Mouse (Mus musculus) neural tube, embryonic 12.5 days (tissue): ENCODE results near the gene Trak1. TPM values are rescaled to one million over a fixed set of nuclear protein-coding genes. Genes with fewer than 3 reads are reported as not detected.
A peak's percentile ranks its signal among the peaks of the same experiment; 100 is the strongest.

Experiments
- ATAC-seq: fragments of 200-750 bp; cut with Nextera tagmentation; 2 replicates; pipeline ENCODE4 v1.8.0; 2017; ENCODE audit warnings: low read depth, mild to moderate bottlenecking, moderate TSS enrichment, moderate library complexity; ENCODE audit not compliant: low FRiP score
- H3K27ac ChIP-seq: fragments of 300-500 bp; sonication (generic); 2 replicates; pipeline ENCODE4 v1.5.1; 2016
- H3K27me3 ChIP-seq: fragments of 300-500 bp; sonication (generic); replicated peaks from 2 replicates; pipeline ENCODE4 v1.6.1; 2016; ENCODE audit warnings: mild to moderate bottlenecking
- H3K36me3 ChIP-seq: fragments of 300-500 bp; sonication (generic); 2 replicates; pipeline ENCODE4 v1.6.1; 2016; ENCODE audit warnings: mild to moderate bottlenecking
- H3K4me1 ChIP-seq: fragments of 300-500 bp; sonication (generic); 2 replicates; pipeline ENCODE4 v1.6.1; 2016
- H3K4me2 ChIP-seq: fragments of 300-500 bp; sonication (generic); replicated peaks from 2 replicates; pipeline ENCODE4 v1.6.1; 2016; ENCODE audit warnings: mild to moderate bottlenecking
- H3K4me3 ChIP-seq: fragments of 300-500 bp; sonication (generic); 2 replicates; pipeline ENCODE4 v1.5.1; 2016
- H3K9ac ChIP-seq: fragments of 300-500 bp; sonication (generic); 2 replicates; pipeline ENCODE4 v1.6.1; 2016; ENCODE audit warnings: mild to moderate bottlenecking
- H3K9me3 ChIP-seq: fragments of 300-500 bp; sonication (generic); 2 replicates; pipeline ENCODE4 v1.6.1; 2016; ENCODE audit warnings: mild to moderate bottlenecking
- WGBS: fragments of 180-500 bp; shearing (Covaris S2); methylation state at CpG from one replicate; pipeline ENCODE4 v1.1.7; 2016; 5-methylcytosine and 5-hydroxymethylcytosine counted together
- polyA plus RNA-seq: library from polyadenylated mRNA; unstranded; fragments of >200 nt; fragmentation: Nextera tagmentation; extraction: Ambion mirVana; gene quantifications from 2 replicates; pipeline ENCODE4 v1.2.1, GENCODE M21; 2016

The Trak1 gene
- polyA plus RNA-seq, 1 experiment from 2014 or later = 41.7 TPM

DNA sequence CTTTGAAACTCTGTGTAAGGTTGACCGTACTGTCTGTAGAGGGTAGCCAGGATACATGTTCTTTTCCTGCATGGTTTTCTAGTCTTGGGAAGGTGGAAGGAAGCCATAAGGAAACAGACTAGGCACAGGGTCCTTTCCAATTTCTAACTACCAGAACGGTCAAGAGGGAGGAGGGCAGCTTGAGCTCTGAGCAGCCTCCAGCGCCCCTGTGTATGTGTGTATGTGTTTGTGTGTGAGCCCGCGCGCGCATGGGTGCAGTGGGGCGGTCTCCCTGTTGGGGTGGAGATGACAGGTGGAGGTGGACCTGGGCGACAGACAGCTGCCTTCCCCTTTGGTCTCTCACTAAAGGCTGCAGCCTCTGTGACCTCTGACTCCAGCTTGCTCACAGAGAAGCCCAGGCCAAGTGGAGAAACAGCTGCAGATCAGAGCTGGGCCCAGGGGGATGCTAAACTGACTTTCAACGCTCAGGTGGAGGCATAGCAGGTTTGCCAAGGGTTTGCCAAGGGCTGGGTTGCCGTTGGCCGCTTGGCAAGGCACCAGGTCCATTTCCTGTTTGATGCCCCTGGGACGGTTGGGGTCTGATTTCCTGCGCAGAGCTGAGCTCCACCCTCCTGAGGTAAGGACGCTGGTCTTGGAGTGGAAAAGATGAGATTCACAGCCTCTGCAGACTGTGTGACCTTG, 1.2 kb downstream of the Trak1 start:
- Histone ChIP-seq H3K4me1 (peaks cover 54% of the 10 kb centered on the region), H3K9me3 (no peaks in the 10 kb centered on the region), H3K9ac (peak overlapping the region; percentile 95), H3K27ac (no peak overlapping the region), H3K36me3 (no peaks in the 10 kb centered on the region), H3K4me3 (peak overlapping the region; percentile 91), H3K27me3 (no peaks in the 10 kb centered on the region), H3K4me2 (peak overlapping the region; percentile 90)
- no peak for ATAC-seq
- 23% methylated on average over 15 of the region's 15 CpGs for WGBS

DNA sequence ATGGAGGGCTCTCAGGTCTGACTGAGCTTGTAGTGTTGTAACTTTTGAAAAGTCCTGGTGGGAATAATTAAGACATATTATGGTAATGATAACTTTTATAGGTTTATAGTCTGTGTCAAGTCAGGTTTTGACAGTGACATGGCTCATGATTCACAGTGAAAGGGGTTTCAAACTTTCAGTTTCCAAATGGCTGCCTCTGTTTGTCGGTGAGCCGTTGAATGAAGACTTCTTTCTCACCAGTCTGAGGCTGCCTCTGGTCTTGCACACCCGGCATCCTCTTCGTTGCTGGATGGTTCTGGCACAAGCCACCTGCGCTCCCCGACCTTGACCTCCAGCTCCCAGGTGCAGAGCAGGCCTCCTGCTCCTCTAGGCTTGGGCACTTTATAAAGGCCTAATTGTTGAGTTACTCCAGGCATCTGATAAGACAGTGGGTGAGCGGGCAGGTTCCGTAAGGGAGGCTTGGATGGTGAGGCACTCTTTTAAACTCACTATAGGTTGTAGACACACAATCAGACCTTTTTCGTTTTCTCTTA, 2.0 kb downstream of the Trak1 start:
- no peak for ATAC-seq
- WGBS = 51% methylated on average over 9 of the region's 9 CpGs
- Histone ChIP-seq H3K4me1 (peaks cover 61% of the 10 kb centered on the region), H3K27ac (no peak overlapping the region), H3K27me3 (no peaks in the 10 kb centered on the region), H3K36me3 (no peaks in the 10 kb centered on the region), H3K4me3 (peak overlapping the region; percentile 91), H3K9me3 (no peaks in the 10 kb centered on the region), H3K4me2 (peak overlapping the region; percentile 90), H3K9ac (peak overlapping the region; percentile 22; the same call in 1 of the 2 replicates)

DNA sequence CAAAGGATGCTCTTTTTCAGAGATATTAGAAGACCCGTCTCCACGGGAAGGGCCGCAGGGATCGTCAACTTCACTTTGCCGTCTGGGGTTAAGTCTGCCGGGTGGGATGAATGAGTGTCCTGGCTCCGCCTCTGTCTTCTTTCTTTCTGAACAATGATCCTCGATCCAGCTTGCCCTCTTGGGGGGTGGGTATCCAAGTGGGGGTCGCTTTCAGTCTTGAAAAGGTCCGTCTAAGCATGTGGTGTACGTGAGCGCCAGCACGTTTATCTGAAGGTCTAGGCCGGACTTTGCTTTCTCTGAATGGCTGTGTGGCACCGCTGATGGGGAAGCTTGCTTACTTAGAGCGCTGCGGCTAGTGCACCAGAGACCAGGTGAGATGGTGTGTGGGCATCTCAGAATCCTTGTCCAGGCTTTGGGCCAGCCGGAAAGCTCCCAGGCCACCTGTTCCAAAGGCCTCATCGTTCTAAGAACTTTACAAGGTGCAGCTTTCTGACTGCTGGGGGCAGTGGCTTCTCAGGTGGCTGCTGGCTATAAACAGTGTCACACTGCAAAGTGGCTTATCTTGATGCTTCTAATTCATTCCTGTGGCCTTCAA, 2.8 kb downstream of the Trak1 start:
- ATAC-seq = no peak
- no peak overlapping the region for H3K27ac ChIP-seq
- peak overlapping the region; percentile 90 for H3K4me2 ChIP-seq
- no peaks in the 10 kb centered on the region for H3K27me3 ChIP-seq
- H3K9me3 ChIP-seq = no peaks in the 10 kb centered on the region
- H3K4me3 ChIP-seq = peak overlapping the region; percentile 91; the same call in 1 of the 2 replicates
- peak overlapping the region; percentile 22; the same call in 1 of the 2 replicates for H3K9ac ChIP-seq
- 22% methylated on average over 19 of the region's 19 CpGs for WGBS
- peaks cover 65% of the 10 kb centered on the region for H3K4me1 ChIP-seq
- H3K36me3 ChIP-seq = no peaks in the 10 kb centered on the region

DNA sequence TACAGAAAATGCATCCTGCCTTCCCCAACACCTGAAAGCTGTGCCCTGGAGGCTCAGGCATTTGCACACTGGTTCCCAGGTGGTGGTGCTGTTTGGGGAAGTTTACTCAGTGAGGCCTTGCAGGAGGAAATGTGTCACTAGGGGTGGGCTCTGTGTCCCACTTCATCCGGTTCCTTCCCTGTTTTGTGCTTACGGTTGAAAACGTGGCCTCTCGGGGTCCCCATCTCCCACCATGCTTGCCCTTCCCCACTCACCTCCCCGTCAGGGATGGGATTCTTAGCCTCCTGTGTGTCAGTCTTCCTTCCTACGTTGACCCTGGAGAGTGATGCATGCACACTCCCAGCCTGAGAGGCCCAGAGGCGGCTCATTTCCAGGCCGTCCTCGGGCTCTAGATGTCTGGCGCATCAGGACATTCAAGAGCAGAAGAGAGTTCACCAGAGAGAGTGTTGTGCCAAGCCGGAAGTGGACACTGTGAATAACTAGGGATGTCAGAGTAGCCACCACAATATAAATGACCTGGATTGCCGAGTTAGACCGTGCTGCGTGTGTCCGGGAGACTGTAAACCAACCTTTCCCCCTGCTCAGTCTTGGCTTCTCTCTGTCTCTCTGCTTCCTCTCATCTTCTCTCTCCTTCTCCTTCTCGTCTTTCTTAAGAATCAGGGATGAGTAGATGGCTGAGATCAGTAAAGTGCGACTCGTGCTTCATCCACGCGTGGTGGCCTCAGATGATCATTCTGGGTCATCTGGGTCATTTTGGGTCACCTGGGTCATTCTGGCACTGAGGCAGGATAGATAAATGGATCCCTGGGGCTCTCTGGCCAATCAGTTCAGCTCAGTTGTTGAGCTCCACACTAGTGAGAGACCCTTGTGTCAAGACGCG, 4.0 kb downstream of the Trak1 start:
- no peak for ATAC-seq
- H3K9ac ChIP-seq = no peak overlapping the region
- no peak overlapping the region for H3K4me3 ChIP-seq
- peaks cover 65% of the 10 kb centered on the region for H3K4me1 ChIP-seq
- no peak overlapping the region for H3K27ac ChIP-seq
- no peaks in the 10 kb centered on the region for H3K36me3 ChIP-seq
- no peaks in the 10 kb centered on the region for H3K9me3 ChIP-seq
- 69% methylated on average over 22 of the region's 22 CpGs for WGBS
- H3K27me3 ChIP-seq = no peaks in the 10 kb centered on the region
- H3K4me2 ChIP-seq = peak overlapping the region; percentile 90

DNA sequence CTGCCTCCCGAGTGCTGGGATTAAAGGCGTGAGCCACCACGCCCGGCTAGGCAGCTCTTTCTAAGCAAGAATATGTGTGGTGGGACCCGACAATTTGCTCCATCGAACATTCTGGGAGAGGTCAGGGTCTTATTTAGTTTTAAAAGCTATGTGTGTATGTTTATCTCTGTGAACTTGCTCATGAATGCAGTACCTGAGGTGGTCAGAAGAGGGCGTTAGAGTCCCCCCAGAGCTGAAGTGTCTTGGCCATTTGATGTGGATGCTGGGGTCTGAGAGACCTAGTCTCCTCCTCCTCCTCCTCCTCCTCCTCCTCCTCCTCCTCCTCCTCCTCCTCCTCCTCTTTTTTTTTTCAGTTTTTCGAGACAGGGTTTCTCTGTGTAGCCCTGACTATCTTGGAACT, 5.2 kb downstream of the Trak1 start:
- Histone ChIP-seq H3K36me3 (no peaks in the 10 kb centered on the region), H3K27ac (no peak overlapping the region), H3K4me3 (no peak overlapping the region), H3K27me3 (no peaks in the 10 kb centered on the region), H3K4me1 (peaks cover 58% of the 10 kb centered on the region), H3K4me2 (no peak overlapping the region), H3K9me3 (no peaks in the 10 kb centered on the region), H3K9ac (no peak overlapping the region)
- 87% methylated on average over 8 of the region's 8 CpGs for WGBS
- ATAC-seq = no peak

DNA sequence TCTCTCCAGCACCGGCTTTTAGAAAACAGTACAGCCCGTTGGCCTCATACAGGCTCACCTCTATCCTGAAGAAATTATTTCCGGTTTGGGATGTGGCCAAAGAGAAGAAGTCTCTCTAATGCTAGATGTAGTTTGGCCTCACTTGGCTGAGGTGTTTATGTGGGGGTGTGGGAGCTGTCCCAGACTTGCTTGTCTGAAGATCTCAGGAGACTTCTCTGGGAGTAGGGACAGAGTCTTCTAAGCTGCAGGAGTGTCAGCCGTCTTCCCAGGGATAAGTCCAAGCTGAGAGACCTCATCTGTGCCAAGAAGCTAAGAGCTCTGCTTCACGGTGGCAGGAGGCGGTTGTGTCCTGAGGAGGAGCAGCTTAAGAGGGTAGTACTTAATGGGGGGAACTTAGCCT, 5.8 kb downstream of the Trak1 start:
- Histone ChIP-seq H3K4me1 (peaks cover 57% of the 10 kb centered on the region), H3K27me3 (no peaks in the 10 kb centered on the region), H3K4me2 (peak overlapping the region; percentile 31; the same call in 1 of the 2 replicates), H3K27ac (no peak overlapping the region), H3K4me3 (no peak overlapping the region), H3K9me3 (no peaks in the 10 kb centered on the region), H3K9ac (no peak overlapping the region), H3K36me3 (no peaks in the 10 kb centered on the region)
- 55% methylated on average over 6 of the region's 6 CpGs for WGBS
- no peak for ATAC-seq

DNA sequence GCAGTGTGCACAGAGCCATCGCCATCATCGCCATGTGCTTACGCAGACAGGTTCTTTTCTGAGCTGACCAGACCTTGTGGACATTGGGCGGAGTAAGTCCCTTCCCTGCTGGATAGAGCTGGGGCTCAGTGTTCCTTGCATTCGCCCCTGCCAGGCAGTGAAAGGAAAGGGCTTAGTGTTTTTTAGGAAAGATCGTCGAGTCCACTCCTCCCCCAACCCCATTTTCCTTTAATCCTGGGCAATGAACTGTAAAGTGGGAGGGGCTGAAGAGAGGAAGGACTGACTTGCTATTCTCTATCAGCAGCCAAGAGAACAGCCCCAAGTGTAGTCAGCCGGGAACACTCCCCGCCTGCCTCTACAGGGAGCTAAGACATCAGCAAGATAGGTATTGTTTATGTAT, 6.4 kb downstream of the Trak1 start:
- no peaks in the 10 kb centered on the region for H3K9me3 ChIP-seq
- H3K27me3 ChIP-seq = no peaks in the 10 kb centered on the region
- WGBS = 15% methylated on average over 9 of the region's 9 CpGs
- H3K4me3 ChIP-seq = no peak overlapping the region
- peaks cover 55% of the 10 kb centered on the region for H3K4me1 ChIP-seq
- peak overlapping the region; percentile 31 for H3K4me2 ChIP-seq
- peak; percentile 59 for ATAC-seq
- no peak overlapping the region for H3K27ac ChIP-seq
- no peak overlapping the region for H3K9ac ChIP-seq
- H3K36me3 ChIP-seq = no peaks in the 10 kb centered on the region

DNA sequence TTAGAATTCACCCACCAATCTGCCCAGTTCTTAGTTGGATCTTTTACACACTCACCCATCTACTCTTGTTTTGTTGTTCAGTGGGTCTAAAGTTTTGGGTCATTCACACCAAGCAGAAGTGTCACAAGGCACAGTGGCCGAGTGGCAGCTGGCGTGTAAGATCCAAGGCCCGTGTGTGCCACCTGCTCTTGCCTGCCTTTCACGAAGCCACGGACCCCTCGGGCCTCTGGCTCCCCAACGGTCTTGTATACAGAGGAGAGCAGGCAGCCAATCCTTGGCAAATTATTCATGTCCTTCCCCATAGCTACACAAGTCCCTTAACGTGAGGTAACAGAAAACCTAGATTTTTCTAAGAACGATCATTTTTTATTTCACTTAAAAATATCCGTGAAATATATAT, 7.2 kb downstream of the Trak1 start:
- Histone ChIP-seq H3K4me2 (no peak overlapping the region), H3K4me1 (peaks cover 55% of the 10 kb centered on the region), H3K9me3 (no peaks in the 10 kb centered on the region), H3K27ac (no peak overlapping the region), H3K9ac (no peak overlapping the region), H3K36me3 (no peaks in the 10 kb centered on the region), H3K27me3 (no peaks in the 10 kb centered on the region), H3K4me3 (no peak overlapping the region)
- 47% methylated on average over 10 of the region's 10 CpGs for WGBS
- 0 out of 2 replicates have a peak, but pooled peaks have one; percentile 23 for ATAC-seq

DNA sequence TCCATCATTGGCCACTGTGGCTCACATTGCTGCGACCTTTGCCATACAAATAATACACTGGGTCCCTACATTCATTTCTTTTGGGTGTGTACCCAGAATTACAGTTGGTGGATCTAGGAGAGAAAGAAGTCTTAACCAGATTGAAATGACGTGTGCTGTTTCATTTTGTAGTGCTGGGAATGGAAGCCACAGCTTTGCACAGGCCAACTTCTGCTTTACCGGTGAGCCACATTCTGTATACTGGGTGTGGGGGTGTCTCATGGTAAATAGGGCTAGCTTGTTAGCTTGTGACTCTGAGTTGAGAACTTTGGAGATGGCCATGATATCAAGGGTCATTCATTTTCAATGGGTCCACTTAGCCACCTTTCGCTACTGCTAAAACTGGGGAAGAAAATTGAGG, 8.2 kb downstream of the Trak1 start:
- WGBS = 96% methylated on average over 4 of the region's 4 CpGs
- Histone ChIP-seq H3K4me1 (peaks cover 54% of the 10 kb centered on the region), H3K36me3 (no peaks in the 10 kb centered on the region), H3K4me3 (no peak overlapping the region), H3K9me3 (no peaks in the 10 kb centered on the region), H3K4me2 (no peak overlapping the region), H3K27ac (no peak overlapping the region), H3K9ac (no peak overlapping the region), H3K27me3 (no peaks in the 10 kb centered on the region)
- no peak for ATAC-seq

DNA sequence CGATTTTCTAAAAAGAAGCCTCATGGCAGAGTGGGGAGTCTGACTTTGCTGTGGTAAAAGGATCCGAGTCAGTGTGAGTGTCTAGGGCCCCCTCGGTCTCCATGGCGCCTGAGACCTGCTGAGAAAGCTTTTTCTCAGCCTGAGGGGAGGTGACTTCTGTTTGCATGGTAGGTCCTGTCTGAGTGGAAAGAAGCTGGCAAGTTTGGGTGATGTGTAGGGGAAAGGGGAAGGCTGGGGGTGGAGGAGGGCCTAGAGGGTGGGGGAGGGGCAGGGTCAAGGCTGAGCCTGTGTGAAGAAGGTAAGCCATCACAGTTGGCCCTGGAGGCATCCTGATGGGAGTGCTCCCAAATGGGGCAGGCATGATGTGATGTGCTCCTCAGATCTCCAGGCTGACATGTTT, 12.0 kb downstream of the Trak1 start:
- Histone ChIP-seq H3K27ac (no peak overlapping the region), H3K4me2 (peak overlapping the region; percentile 33), H3K9ac (no peak overlapping the region), H3K4me3 (no peak overlapping the region), H3K4me1 (peaks cover 52% of the 10 kb centered on the region), H3K9me3 (no peaks in the 10 kb centered on the region), H3K36me3 (no peaks in the 10 kb centered on the region), H3K27me3 (no peaks in the 10 kb centered on the region)
- ATAC-seq = no peak
- WGBS = 25% methylated on average over 4 of the region's 4 CpGs

DNA sequence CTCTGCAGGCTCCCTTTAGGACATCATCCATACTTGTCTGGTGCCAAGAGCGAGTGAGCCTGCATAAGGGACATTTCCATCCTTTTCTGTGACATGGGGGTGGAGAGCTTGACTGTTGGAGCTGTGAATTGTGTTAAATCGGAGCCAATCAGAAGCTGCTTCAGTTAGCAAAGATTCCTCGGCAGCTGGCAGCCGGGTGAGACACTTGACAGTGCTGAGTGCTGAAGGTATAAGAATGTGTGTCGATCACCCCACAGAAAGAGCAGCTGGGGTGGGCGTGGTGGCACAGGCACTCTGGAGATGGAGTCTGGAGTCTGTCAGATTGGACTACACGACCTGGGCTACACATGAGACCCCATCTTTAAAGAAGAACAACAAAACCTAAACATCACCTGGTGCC, 13.2 kb downstream of the Trak1 start:
- WGBS = 72% methylated on average over 7 of the region's 7 CpGs
- no peak for ATAC-seq
- Histone ChIP-seq H3K27me3 (no peaks in the 10 kb centered on the region), H3K4me2 (no peak overlapping the region; the same call in 1 of the 2 replicates), H3K9me3 (no peaks in the 10 kb centered on the region), H3K9ac (no peak overlapping the region), H3K36me3 (no peaks in the 10 kb centered on the region), H3K4me3 (no peak overlapping the region), H3K27ac (no peak overlapping the region), H3K4me1 (peaks cover 60% of the 10 kb centered on the region)

DNA sequence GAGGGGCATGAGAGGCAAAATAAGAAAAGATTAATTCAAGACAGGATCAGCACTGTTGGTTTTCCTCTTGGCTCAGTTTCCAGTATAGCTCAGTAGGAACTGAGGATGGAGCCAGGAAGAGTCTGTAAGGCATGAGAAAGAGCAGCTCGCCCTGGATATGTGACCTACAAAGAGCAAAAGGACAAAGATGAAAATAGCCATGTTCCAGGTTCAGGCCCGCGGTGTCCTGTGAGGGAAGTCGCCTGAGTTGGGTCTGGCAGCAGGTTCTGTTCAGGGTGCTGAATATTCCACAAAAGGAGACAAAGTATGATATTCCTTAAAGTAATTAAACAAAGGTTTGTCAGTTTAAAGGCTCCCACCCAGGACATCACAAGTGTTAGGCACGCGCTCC, 14.5 kb downstream of the Trak1 start:
- H3K4me2 ChIP-seq = no peak overlapping the region
- H3K36me3 ChIP-seq = no peaks in the 10 kb centered on the region
- no peak overlapping the region for H3K9ac ChIP-seq
- H3K27ac ChIP-seq = peak overlapping the region; percentile 93; the same call in 1 of the 2 replicates
- H3K27me3 ChIP-seq = no peaks in the 10 kb centered on the region
- WGBS = 64% methylated on average over 6 of the region's 6 CpGs
- no peaks in the 10 kb centered on the region for H3K9me3 ChIP-seq
- H3K4me3 ChIP-seq = no peak overlapping the region
- H3K4me1 ChIP-seq = peaks cover 73% of the 10 kb centered on the region
- no peak for ATAC-seq
